Mouse (Mus musculus) intestine, embryonic 16.5 days (tissue): ENCODE data around the gene Tgm6. TPM values are rescaled to one million over a fixed set of nuclear protein-coding genes. Genes with fewer than 3 reads are reported as not detected.
A peak's percentile ranks its signal among the peaks of the same experiment; 100 is the strongest.

Source experiments
- ATAC-seq: fragments of 200-750 bp; cut with Nextera tagmentation; 2 replicates; pipeline ENCODE4 v1.8.0; 2017; ENCODE audit warnings: moderate TSS enrichment, moderate library complexity
- H3K27ac ChIP-seq: fragments of 300-500 bp; sonication (generic); 2 replicates; pipeline ENCODE4 v1.5.1; 2014; ENCODE audit warnings: mild to moderate bottlenecking, low read length
- H3K27me3 ChIP-seq: fragments of 300-500 bp; sonication (generic); replicated peaks from 2 replicates; pipeline ENCODE4 v1.6.1; 2014; ENCODE audit warnings: low read length, control low read depth, mixed read lengths; ENCODE audit not compliant: control insufficient read depth, insufficient read depth
- H3K36me3 ChIP-seq: fragments of 300-500 bp; sonication (generic); 2 replicates; pipeline ENCODE4 v1.6.1; 2014; ENCODE audit warnings: low read length, control low read depth; ENCODE audit not compliant: control insufficient read depth, insufficient read depth
- H3K4me1 ChIP-seq: fragments of 300-500 bp; sonication (generic); 2 replicates; pipeline ENCODE4 v1.6.1; 2014; ENCODE audit warnings: low read length, control low read depth, mixed read lengths; ENCODE audit not compliant: control insufficient read depth, insufficient read depth
- H3K4me2 ChIP-seq: fragments of 300-500 bp; sonication (generic); 2 replicates; pipeline ENCODE4 v1.6.1; 2014; ENCODE audit warnings: low read depth, low read length, control low read depth
- H3K4me3 ChIP-seq: fragments of 300-500 bp; sonication (generic); 2 replicates; pipeline ENCODE4 v1.5.1; 2014; ENCODE audit warnings: mild to moderate bottlenecking, low read length
- H3K9ac ChIP-seq: fragments of 300-500 bp; sonication (generic); 2 replicates; pipeline ENCODE4 v1.6.1; 2014; ENCODE audit warnings: low read depth, low read length
- H3K9me3 ChIP-seq: fragments of 300-500 bp; sonication (generic); 2 replicates; pipeline ENCODE4 v1.6.1; 2016; ENCODE audit warnings: low read length, control low read depth; ENCODE audit not compliant: control insufficient read depth
- WGBS: fragments of 180-500 bp; shearing (Covaris S2); extraction: QIAGEN DNeasy Blood & Tissue Kit; methylation state at CpG from one replicate; pipeline ENCODE4 v1.1.7; 2014; 5-methylcytosine and 5-hydroxymethylcytosine counted together
- polyA plus RNA-seq: library from polyadenylated mRNA; unstranded; fragments of >200 nt; fragmentation: Nextera tagmentation; extraction: Ambion mirVana; gene quantifications from 2 replicates; pipeline ENCODE4 v1.2.1, GENCODE M21; 2015

Gene Tgm6
- polyA plus RNA-seq, 1 experiment from 2014 or later, result not detected

- WGBS, result 53% methylated on average over 3 of the region's 3 CpGs
- ATAC-seq, result no peak
- Histone ChIP-seq H3K9ac (no peak overlapping the region), H3K27me3 (no peaks in the 10 kb centered on the region), H3K4me2 (no peak overlapping the region), H3K27ac (no peak overlapping the region), H3K4me1 (no peaks in the 10 kb centered on the region), H3K36me3 (peaks cover 6% of the 10 kb centered on the region), H3K4me3 (no peak overlapping the region), H3K9me3 (no peaks in the 10 kb centered on the region)
Measured at GRCm38 (mm10) chr2:130167861-130168260, 55.6 kb downstream of the Tgm6 start.

DNA sequence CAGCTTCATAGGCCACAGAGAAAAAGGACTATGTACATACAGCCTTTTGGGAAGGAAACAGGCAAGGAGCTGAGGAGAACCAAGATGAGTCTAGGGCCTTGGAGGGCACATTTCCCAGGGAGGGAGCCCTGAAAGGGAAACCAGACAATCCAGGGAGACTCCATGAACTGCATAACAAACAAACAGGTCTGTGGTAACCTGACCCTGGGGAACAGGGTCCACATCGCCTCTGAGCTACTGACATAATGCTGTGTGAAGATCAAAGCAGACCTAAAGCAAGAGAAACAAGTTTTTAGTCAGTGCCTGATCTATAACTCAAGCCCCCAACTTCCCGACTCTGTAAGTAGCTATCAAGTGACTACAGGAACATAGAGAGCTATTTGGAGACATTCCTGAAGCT, 59.5 kb downstream of the Tgm6 start:
- no peaks in the 10 kb centered on the region for H3K27me3 ChIP-seq
- H3K36me3 ChIP-seq, result peaks cover 20% of the 10 kb centered on the region
- 82% methylated on average over 2 of the region's 2 CpGs for WGBS
- no peak overlapping the region for H3K9ac ChIP-seq
- H3K4me3 ChIP-seq, result no peak overlapping the region
- ATAC-seq, result no peak
- no peaks in the 10 kb centered on the region for H3K9me3 ChIP-seq
- no peak overlapping the region for H3K27ac ChIP-seq
- no peak overlapping the region for H3K4me2 ChIP-seq
- peaks cover 4% of the 10 kb centered on the region for H3K4me1 ChIP-seq

DNA sequence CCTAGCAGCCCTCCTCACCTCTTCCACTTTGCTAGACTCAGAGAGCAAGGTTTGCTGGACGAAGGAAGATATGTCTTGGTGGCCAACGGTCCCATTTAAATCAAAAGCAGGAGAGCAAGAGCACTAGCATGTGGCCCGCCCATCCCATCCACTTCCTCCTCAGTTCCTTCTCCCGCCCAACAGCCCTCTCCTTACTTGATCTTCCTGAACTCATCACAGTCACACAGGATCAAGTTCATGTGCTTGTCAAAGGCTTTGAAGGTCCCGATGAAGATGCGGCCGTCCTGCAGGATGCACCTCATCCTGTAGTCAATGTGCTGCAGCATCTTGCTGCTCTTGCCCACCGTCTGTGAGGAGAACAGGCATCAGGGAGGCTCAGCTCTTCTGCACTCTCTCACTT, 64.6 kb downstream of the Tgm6 start:
- Histone ChIP-seq H3K27me3 (no peaks in the 10 kb centered on the region), H3K9ac (0 out of 2 replicates have a peak overlapping the region, but pooled peaks have one; percentile 45), H3K27ac (no peak overlapping the region), H3K36me3 (peaks cover 21% of the 10 kb centered on the region), H3K9me3 (no peaks in the 10 kb centered on the region), H3K4me2 (peak overlapping the region; percentile 57), H3K4me1 (peaks cover 18% of the 10 kb centered on the region), H3K4me3 (peak overlapping the region; percentile 78)
- 61% methylated on average over 8 of the region's 8 CpGs for WGBS
- ATAC-seq, result no peak

GRCm38 (mm10) chr2:130178381-130178705, 66.1 kb downstream of the Tgm6 start:
- H3K27ac ChIP-seq, result peak overlapping the region; percentile 91
- H3K9me3 ChIP-seq, result no peaks in the 10 kb centered on the region; the same call in 1 of the 2 replicates
- peak overlapping the region; percentile 98 for H3K9ac ChIP-seq
- H3K27me3 ChIP-seq, result no peaks in the 10 kb centered on the region
- 0% methylated on average over 11 of the region's 11 CpGs for WGBS
- H3K4me3 ChIP-seq, result peak overlapping the region; percentile 78
- ATAC-seq, result peak; percentile 11; the same call in 1 of the 2 replicates
- H3K36me3 ChIP-seq, result 0 out of 2 replicates have a peak, but pooled peaks cover 11% of the 10 kb centered on the region
- peaks cover 18% of the 10 kb centered on the region for H3K4me1 ChIP-seq
- peak overlapping the region; percentile 57 for H3K4me2 ChIP-seq

GRCm38 (mm10) chr2:130178706-130179506, 66.7 kb downstream of the Tgm6 start, which contains the start of gene Snrpb:
Snrpb (minus strand) TSS chr2:130179403.
- WGBS, result under 1% methylated on average over 81 of the region's 81 CpGs
- Histone ChIP-seq H3K4me3 (peak within 1 kb of the TSS; percentile 78), H3K27ac (peak within 1 kb of the TSS; percentile 91), H3K4me2 (peak within 1 kb of the TSS; percentile 78), H3K27me3 (no peaks in the 10 kb centered on the region), H3K36me3 (0 out of 2 replicates have a peak, but pooled peaks cover 8% of the 10 kb centered on the region), H3K9ac (peak within 1 kb of the TSS; percentile 98), H3K4me1 (peaks cover 18% of the 10 kb centered on the region), H3K9me3 (no peaks in the 10 kb centered on the region; the same call in 1 of the 2 replicates)
- peak; percentile 94 for ATAC-seq

- 2% methylated on average over 15 of the region's 15 CpGs for WGBS
- H3K4me2 ChIP-seq, result peak overlapping the region; percentile 78
- H3K9me3 ChIP-seq, result no peaks in the 10 kb centered on the region; the same call in 1 of the 2 replicates
- 0 out of 2 replicates have a peak, but pooled peaks cover 8% of the 10 kb centered on the region for H3K36me3 ChIP-seq
- peak overlapping the region; percentile 98 for H3K9ac ChIP-seq
- H3K4me3 ChIP-seq, result peak overlapping the region; percentile 78
- H3K27me3 ChIP-seq, result no peaks in the 10 kb centered on the region
- peaks cover 18% of the 10 kb centered on the region for H3K4me1 ChIP-seq
- peak overlapping the region; percentile 43 for H3K27ac ChIP-seq
- peak; percentile 78 for ATAC-seq
Measured at GRCm38 (mm10) chr2:130179507-130180019, 67.3 kb downstream of the Tgm6 start.

DNA sequence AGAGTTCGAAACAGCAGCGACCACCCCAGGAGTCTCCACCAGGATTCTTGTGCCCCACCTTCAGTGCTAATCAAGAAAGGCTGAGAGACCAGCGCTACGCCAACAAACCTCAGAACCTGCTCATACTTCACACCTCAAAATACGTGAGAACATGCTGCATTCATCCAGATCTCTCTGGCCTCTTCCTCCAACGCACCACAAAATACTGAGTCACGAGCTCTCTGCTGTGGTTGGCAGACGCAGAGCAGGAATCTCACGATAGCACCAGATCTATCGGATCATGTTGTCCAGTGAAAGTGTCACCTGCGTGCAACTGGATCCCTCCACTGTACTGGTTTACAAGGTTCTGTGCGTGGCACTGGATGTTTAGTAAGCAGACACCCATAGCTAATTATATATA, 76.2 kb downstream of the Tgm6 start:
- Histone ChIP-seq H3K9me3 (no peaks in the 10 kb centered on the region), H3K4me1 (no peaks in the 10 kb centered on the region), H3K27me3 (no peaks in the 10 kb centered on the region), H3K4me2 (no peak overlapping the region), H3K4me3 (no peak overlapping the region), H3K36me3 (no peaks in the 10 kb centered on the region), H3K9ac (no peak overlapping the region), H3K27ac (no peak overlapping the region)
- no peak for ATAC-seq
- 89% methylated on average over 12 of the region's 12 CpGs for WGBS

GRCm38 (mm10) chr2:130194894-130195293, 82.7 kb downstream of the Tgm6 start, which contains the start of gene Tmc2:
Tmc2 (plus strand) TSS chr2:130195194.
- Histone ChIP-seq H3K4me1 (no peaks in the 10 kb centered on the region), H3K4me3 (no peak within 1 kb of the TSS), H3K4me2 (no peak within 1 kb of the TSS), H3K9ac (no peak within 1 kb of the TSS), H3K36me3 (no peaks in the 10 kb centered on the region), H3K27me3 (no peaks in the 10 kb centered on the region), H3K27ac (no peak within 1 kb of the TSS), H3K9me3 (no peaks in the 10 kb centered on the region)
- 92% methylated on average over 16 of the region's 16 CpGs for WGBS
- ATAC-seq, result no peak

- 80% methylated on average over 5 of the region's 5 CpGs for WGBS
- Histone ChIP-seq H3K9me3 (no peaks in the 10 kb centered on the region), H3K27ac (no peak overlapping the region), H3K4me3 (no peak overlapping the region), H3K4me1 (no peaks in the 10 kb centered on the region), H3K9ac (no peak overlapping the region), H3K4me2 (no peak overlapping the region), H3K36me3 (no peaks in the 10 kb centered on the region), H3K27me3 (no peaks in the 10 kb centered on the region)
- no peak for ATAC-seq
Measured at GRCm38 (mm10) chr2:130200961-130201360, 88.7 kb downstream of the Tgm6 start.
